Mouse (Mus musculus) gastrocnemius, postnatal 25 days (tissue): ENCODE results near the gene Olfr1265. TPM values are rescaled to one million over a fixed set of nuclear protein-coding genes. Genes with fewer than 3 reads are reported as not detected.

Source experiments
- DNase-seq: peaks from one replicate; pipeline ENCODE4 v3.0.0; 2022
- long read RNA-seq, 2 experiments: library from polyadenylated mRNA; stranded (forward); transcript quantifications; one replicate each; pipeline ENCODE4 v2.0.0; 2021
- total RNA-seq, 2 experiments: library from RNA; stranded (reverse); gene quantifications; 1 replicate in 1 of 2; 2 replicates in 1 of 2; pipeline ENCODE4 v1.2.3; 2021

The Olfr1265 gene
- total RNA-seq, result not detected
- long read RNA-seq, experiment 1, result 0 reads
- long read RNA-seq, experiment 2, result 0 reads

DNA sequence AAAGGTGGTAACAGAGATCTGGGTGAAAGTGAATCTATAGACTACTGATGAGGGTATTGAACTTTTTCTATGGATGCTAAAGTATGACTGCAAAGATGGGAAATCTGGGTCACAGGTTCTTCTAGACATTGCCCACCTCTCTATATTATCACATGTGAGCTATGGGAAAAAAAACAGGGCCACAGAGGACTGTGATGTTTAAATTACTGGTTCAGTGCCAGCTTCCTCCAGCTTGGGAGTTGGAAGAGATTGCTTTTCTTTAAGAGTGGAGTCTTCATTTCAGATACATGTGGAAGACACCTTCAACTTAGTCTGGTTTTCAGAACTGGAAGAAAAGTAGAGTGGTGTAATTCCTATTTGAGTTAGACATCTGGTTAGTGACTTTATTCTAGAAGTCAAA lies at the start of gene Olfr1265:
TSS of gene Olfr1265 (plus strand) at position 301 of the 400 bp plus-strand sequence.
- DNase-seq, result no peak

DNA sequence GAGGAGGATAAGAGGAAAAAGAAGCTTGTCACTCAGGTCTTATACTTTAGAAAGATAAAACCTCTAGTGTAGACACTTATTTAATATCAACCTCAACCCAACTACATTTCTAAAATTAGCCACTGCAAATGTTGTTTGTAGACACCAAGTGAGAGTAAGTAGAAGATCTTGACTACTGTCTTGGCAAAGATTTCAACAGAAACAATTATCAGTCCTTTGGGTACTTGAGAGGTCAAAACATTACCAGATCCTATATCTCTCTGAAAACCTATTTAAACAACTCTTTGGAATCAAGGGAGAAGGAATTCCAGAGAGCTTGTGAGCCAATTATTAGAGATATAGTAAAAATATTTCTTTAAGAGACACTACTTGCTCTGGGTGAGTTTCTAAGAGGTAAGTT lies 44.2 kb upstream of the Olfr1265 start, which contains the start of gene Olfr1261:
TSS of gene Olfr1261 (plus strand) at position 301 of the 400 bp plus-strand sequence.
- no peak for DNase-seq

DNA sequence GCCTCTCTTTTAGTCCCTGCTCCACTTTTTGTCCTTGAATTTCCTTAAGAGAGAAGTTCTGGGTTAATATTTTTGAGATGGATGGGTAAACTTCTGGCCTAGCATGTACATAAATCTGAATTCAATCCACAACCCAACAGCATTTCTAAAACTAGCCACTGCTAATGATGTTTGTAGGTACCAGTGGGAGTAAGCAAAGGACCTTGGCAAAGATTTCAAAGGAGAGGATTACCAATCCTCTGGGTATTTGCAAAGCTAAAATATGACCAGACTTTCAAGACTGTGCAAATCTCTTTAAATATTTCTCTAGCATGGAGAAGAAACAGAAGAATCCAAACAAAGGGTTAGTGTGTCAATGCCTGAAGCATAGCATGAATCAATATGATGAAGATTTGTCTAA lies 35.3 kb upstream of the Olfr1265 start, which contains the start of gene Olfr1262:
TSS of gene Olfr1262 (plus strand) at position 301 of the 400 bp plus-strand sequence.
- no peak for DNase-seq

DNA sequence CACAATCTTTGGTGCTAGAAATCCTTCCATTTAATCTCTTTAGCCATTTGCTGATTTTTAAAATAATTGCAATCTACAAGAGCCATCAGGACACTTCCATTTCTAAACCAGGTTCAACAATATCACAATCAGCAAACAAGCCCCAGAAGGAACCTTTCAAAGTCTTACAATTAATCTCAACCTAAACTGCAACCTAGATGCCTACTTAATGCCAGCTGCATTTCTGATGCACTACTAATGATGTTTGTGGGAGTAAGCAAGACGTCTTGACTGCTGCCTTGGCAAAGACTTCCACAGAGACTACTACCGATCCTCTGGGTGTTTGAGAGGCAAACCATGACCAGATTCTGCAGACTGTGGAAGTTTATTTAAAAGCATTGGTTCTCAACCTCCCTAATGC lies 23.3 kb upstream of the Olfr1265 start, which contains the start of gene Olfr1263:
TSS of gene Olfr1263 (plus strand) at position 301 of the 400 bp plus-strand sequence.
- DNase-seq, result no peak

DNA sequence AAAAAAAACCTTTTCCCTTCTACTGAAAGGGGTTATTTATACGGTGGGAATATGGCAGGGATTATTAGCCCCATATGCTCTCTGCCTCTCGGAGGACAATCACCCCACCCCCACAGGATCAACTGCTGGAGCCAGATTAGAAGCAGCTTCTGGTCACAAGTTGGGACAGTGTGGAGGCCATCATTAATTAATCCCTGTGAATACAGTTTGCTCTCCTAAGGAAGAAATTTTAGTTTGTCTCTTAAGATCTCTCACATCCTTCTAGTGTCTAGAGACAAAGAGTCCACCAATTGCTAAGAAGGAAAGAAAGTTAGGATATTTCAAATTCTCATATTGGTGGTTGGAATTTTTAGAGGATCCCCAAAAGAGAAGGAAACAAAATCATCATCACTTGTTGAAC lies 9.7 kb upstream of the Olfr1265 start, which contains the start of gene Olfr1264:
TSS of gene Olfr1264 (minus strand) at position 101 of the 400 bp plus-strand sequence.
- DNase-seq, result no peak

DNA sequence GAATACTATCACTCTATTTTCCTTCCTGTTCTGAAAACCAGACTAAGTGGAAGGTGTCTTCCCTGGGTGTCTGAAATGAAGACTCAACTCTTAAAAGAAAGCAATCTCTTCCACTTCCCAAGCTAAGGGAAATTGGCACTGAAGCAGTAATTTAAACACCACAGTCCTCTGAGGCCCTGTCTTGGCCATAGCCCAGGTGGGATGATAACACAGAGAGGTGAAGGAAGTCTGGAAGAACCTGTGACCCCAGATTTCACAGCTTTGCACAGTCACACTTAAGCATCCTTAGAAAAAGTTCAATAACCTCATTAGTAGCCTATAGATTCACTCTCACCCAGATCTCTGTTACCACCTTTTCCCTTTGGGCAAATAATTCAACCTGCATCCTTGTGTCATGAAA lies 28.4 kb downstream of the Olfr1265 start, which contains the start of gene Olfr140:
TSS of gene Olfr140 (minus strand) at position 101 of the 400 bp plus-strand sequence.
- DNase-seq, result no peak

DNA sequence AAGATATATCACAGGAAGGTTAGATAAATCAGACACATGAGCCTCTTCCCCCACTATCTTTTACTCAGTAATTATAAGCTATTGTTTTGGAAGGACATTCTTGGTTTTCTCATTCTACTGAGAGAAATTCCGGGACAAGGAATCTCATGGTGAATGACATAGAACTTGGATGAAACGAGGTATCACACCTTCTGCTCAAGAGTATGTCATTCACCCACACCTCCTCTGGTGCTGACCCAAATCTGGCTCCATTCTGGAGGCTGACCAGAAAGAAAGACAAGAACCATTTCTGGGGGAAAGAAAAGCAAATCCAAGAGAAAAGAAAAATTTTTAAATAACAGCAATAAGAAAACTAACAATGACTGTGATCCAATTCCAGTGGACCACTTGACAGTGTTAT lies 34.9 kb downstream of the Olfr1265 start:
- DNase-seq, result no peak

Other genes starting within 250 kb of the Olfr1265 start
- gene Olfr1254, start 241.7 kb upstream of the Olfr1265 start, total RNA-seq, result not detected
- not detected for gene Olfr1255, start 223.3 kb upstream of the Olfr1265 start, total RNA-seq
- gene Olfr1256, start 193.8 kb upstream of the Olfr1265 start, total RNA-seq, result not detected
- gene Olfr48, start 187.1 kb upstream of the Olfr1265 start, total RNA-seq, result not detected
- not detected for gene Olfr1257, start 156.9 kb upstream of the Olfr1265 start, total RNA-seq
- not detected for gene Olfr1258, start 108.0 kb upstream of the Olfr1265 start, total RNA-seq
- gene Olfr1259, start 86.7 kb upstream of the Olfr1265 start, total RNA-seq, result not detected
- gene Olfr1260, start 61.0 kb upstream of the Olfr1265 start, total RNA-seq, result not detected
- gene Olfr1261, start 44.1 kb upstream of the Olfr1265 start, total RNA-seq, result not detected
- not detected for gene Olfr1262, start 35.2 kb upstream of the Olfr1265 start, total RNA-seq
- not detected for gene Olfr1263, start 23.2 kb upstream of the Olfr1265 start, total RNA-seq
- gene Olfr1264, start 9.8 kb upstream of the Olfr1265 start, total RNA-seq, result not detected
- gene Olfr140, start 28.3 kb downstream of the Olfr1265 start, total RNA-seq, result not detected
- not detected for gene Olfr1269, start 86.1 kb downstream of the Olfr1265 start, total RNA-seq
- not detected for gene Olfr32, start 107.0 kb downstream of the Olfr1265 start, total RNA-seq
- not detected for gene Olfr1270, start 117.8 kb downstream of the Olfr1265 start, total RNA-seq
- not detected for gene Olfr1506, start 189.2 kb downstream of the Olfr1265 start, total RNA-seq
- not detected for gene Olfr142, start 222.3 kb downstream of the Olfr1265 start, total RNA-seq
- not detected for gene Olfr1271, start 235.7 kb downstream of the Olfr1265 start, total RNA-seq